30 mouse cellular contexts compared by ENCODE assay signal in genomic region chr17:4633771-4634170, GRCm38 (mm10).
DNase-seq lines count a peak whose midpoint lies in the region; TF ChIP-seq lines count a peak whose summit lies in the region.
"Had no signal": no experiment of that assay in that cellular context is flagged by ENCODE, and none has a peak within 500 bp of the region (broad histone marks: within the 10 kb centered on the region; RNA-seq: fewer than 3 reads in every experiment).

No protein-coding gene starts in this region.

- in situ Hi-C loops in CH12.LX (cut with MboI; ENCODE audit: low pct_ligation_motif_present, low pct_unique_long_range_greater_than_20kb, low sequenced_read_pairs): no loop called here

- DNase-seq in left cerebral cortex, adult 11 months (ENCODE audit: low spot score): peak; percentile 7
- no peak for DNase-seq in left cerebral cortex, postnatal 10 days (ENCODE audit: extremely low spot score in 1 of 2, low spot score in 2 of 2)
- peak; percentile 15 for DNase-seq in CH12.LX (ENCODE audit: extremely low read depth)
- peak; percentile 27 for DNase-seq in R1 (ENCODE audit: low read depth, low spot score)
- peak; percentile 26 to 39 for DNase-seq in left cerebral cortex, postnatal 14 days (ENCODE audit: low spot score in 2 of 2)
- no peak for DNase-seq in lung, adult 2 months
- DNase-seq in layer of hippocampus, adult 11-12 months (ENCODE audit: low spot score): no peak
- no peak for DNase-seq in lung, postnatal 14 days
- DNase-seq: adrenal gland, postnatal 10 days; cerebellum, adult 11 months; cerebellum, adult 9-11 months; forebrain, postnatal 0 days; gastrocnemius, postnatal 10 days; heart, postnatal 10 days; kidney, adult 11 months; kidney, postnatal 14 days; liver, embryonic 13.5 days; lung, adult 18-20 months; lung, postnatal 10 days; thymus, postnatal 4 days had no signal

- TF ChIP-seq CTCF in CH12.LX (conservative IDR thresholded peaks at IDR 0.05 in 1 of 2, IDR thresholded peaks at IDR 0.05 in 1 of 2; ENCODE audit: low read depth in 2 of 2, low read length in 2 of 2): no peak
- TF ChIP-seq CTCF in lung, adult 2 months (IDR thresholded peaks at IDR 0.05; ENCODE audit: insufficient read depth, low read length): no peak

- TF ChIP-seq POLR2A in CH12.LX (IDR thresholded peaks at IDR 0.05; ENCODE audit: low read depth, low read length): no peak
- TF ChIP-seq POLR2A in lung, adult 2 months (IDR thresholded peaks at IDR 0.05; ENCODE audit: borderline replicate concordance, extremely low read depth, low read depth, low read length): no peak

- H3K79me2 ChIP-seq in CH12.LX (replicated peaks; ENCODE audit: control insufficient read depth, extremely low read depth, insufficient read depth, poor library complexity, severe bottlenecking): no peaks in the 10 kb centered on the region

- H3K9me3 ChIP-seq in CH12.LX (replicated peaks; ENCODE audit: low read length): no peaks in the 10 kb centered on the region
- H3K9me3 ChIP-seq: embryonic facial prominence, embryonic 10.5 days; embryonic facial prominence, embryonic 15.5 days; forebrain, embryonic 12.5 days; heart, embryonic 13.5 days; hindbrain, embryonic 10.5 days; hindbrain, embryonic 15.5 days; limb, embryonic 10.5 days; limb, embryonic 15.5 days; liver, embryonic 13.5 days; neural tube, embryonic 12.5 days had no signal

- no peak for TF ChIP-seq RAD21 in CH12.LX (IDR thresholded peaks at IDR 0.05; ENCODE audit: low read depth, low read length)

- H3K9ac ChIP-seq in CH12.LX (ENCODE audit: insufficient read depth, low read depth): no peak overlapping the region
- H3K9ac ChIP-seq: embryonic facial prominence, embryonic 15.5 days; forebrain, embryonic 12.5 days; forebrain, postnatal 0 days; heart, embryonic 13.5 days; hindbrain, embryonic 15.5 days; limb, embryonic 15.5 days; liver, embryonic 13.5 days; neural tube, embryonic 12.5 days had no signal

- H3K27me3 ChIP-seq in CH12.LX (replicated peaks): no peaks in the 10 kb centered on the region
- H3K27me3 ChIP-seq: embryonic facial prominence, embryonic 15.5 days; forebrain, embryonic 12.5 days; heart, embryonic 13.5 days; hindbrain, embryonic 15.5 days; limb, embryonic 15.5 days; liver, embryonic 13.5 days; neural tube, embryonic 12.5 days had no signal

- no peak for TF ChIP-seq EP300 in CH12.LX (IDR thresholded peaks at IDR 0.05; ENCODE audit: low read length)

- H3K4me1 ChIP-seq in CH12.LX (ENCODE audit: control insufficient read depth in 1 of 2, insufficient read depth in 2 of 2): peaks cover 0 to 10% of the 10 kb centered on the region in 2 experiments; a peak in 2 of 4 replicates
- no peaks in the 10 kb centered on the region for H3K4me1 ChIP-seq in lung, adult 2 months (ENCODE audit: control insufficient read depth, insufficient read depth, low read length)
- H3K4me1 ChIP-seq: embryonic facial prominence, embryonic 10.5 days; embryonic facial prominence, embryonic 15.5 days; hindbrain, embryonic 15.5 days; limb, embryonic 10.5 days; limb, embryonic 15.5 days; liver, embryonic 13.5 days; neural tube, embryonic 12.5 days had no signal

- 0 out of 2 replicates have a peak overlapping the region, but pooled peaks have one; percentile 47 for H3K4me2 ChIP-seq in CH12.LX (ENCODE audit: insufficient read depth, low read depth, poor library complexity, severe bottlenecking)
- H3K4me2 ChIP-seq: embryonic facial prominence, embryonic 15.5 days; forebrain, embryonic 12.5 days; heart, embryonic 13.5 days; hindbrain, embryonic 15.5 days; limb, embryonic 15.5 days; liver, embryonic 13.5 days; neural tube, embryonic 12.5 days had no signal

- H3K4me3 ChIP-seq in CH12.LX (replicated peaks in 1 of 3; ENCODE audit: low read depth in 2 of 3, low read length in 2 of 3, poor library complexity in 1 of 3): no peak overlapping the region
- H3K4me3 ChIP-seq in lung, adult 2 months (replicated peaks; ENCODE audit: extremely low read depth, low read depth, low read length): no peak overlapping the region
- H3K4me3 ChIP-seq: embryonic facial prominence, embryonic 10.5 days; embryonic facial prominence, embryonic 15.5 days; forebrain, embryonic 12.5 days; heart, embryonic 13.5 days; hindbrain, embryonic 10.5 days; hindbrain, embryonic 15.5 days; limb, embryonic 10.5 days; limb, embryonic 15.5 days; liver, embryonic 13.5 days; myocyte; neural tube, embryonic 12.5 days had no signal

- 55% methylated on average over 3 of the region's 3 CpGs for WGBS in lung, adult 2 months

- intact Hi-C loops in left cerebral cortex, postnatal 10 days (cut with DNase I): no loop called here
- intact Hi-C loops in left cerebral cortex, postnatal 14 days (cut with DNase I): no loop called here

- H3K27ac ChIP-seq in CH12.LX (ENCODE audit: insufficient read depth, low read depth): no peak overlapping the region
- H3K27ac ChIP-seq: embryonic facial prominence, embryonic 10.5 days; embryonic facial prominence, embryonic 15.5 days; forebrain, embryonic 12.5 days; heart, embryonic 13.5 days; hindbrain, embryonic 10.5 days; hindbrain, embryonic 15.5 days; limb, embryonic 10.5 days; limb, embryonic 15.5 days; liver, embryonic 13.5 days; neural tube, embryonic 12.5 days had no signal

- dilution Hi-C loops in CH12.LX (cut with MboI; ENCODE audit: extremely low pct_ligation_motif_present, extremely low pct_unique_long_range_greater_than_20kb, low sequenced_read_pairs): no loop called here

- no peaks in the 10 kb centered on the region for H3K36me3 ChIP-seq in CH12.LX (replicated peaks in 1 of 2; ENCODE audit: control insufficient read depth in 1 of 2, insufficient read depth in 1 of 2, low read length in 1 of 2)
- H3K36me3 ChIP-seq: embryonic facial prominence, embryonic 10.5 days; embryonic facial prominence, embryonic 15.5 days; forebrain, embryonic 12.5 days; heart, embryonic 13.5 days; hindbrain, embryonic 10.5 days; hindbrain, embryonic 15.5 days; limb, embryonic 10.5 days; limb, embryonic 15.5 days; liver, embryonic 13.5 days; neural tube, embryonic 12.5 days had no signal

TF ChIP-seq in CH12.LX, 34 proteins besides CTCF, POLR2A, EP300 and RAD21:
- TF ChIP-seq JUND (conservative IDR thresholded peaks at IDR 0.05; ENCODE audit: low read depth, low read length): no peak
- TF ChIP-seq KAT2A (IDR thresholded peaks at IDR 0.05; ENCODE audit: insufficient replicate concordance, low read length): no peak
- TF ChIP-seq SMC3 (IDR thresholded peaks at IDR 0.05; ENCODE audit: low read depth, low read length): no peak
- TF ChIP-seq GABPA (IDR thresholded peaks at IDR 0.05; ENCODE audit: insufficient replicate concordance, low read depth, low read length): no peak
TF ChIP-seq in CH12.LX: peak in this region for 0.

Comparison
In these comparisons a context has a peak if more than half of its experiments do, and no peak if none do; other contexts are left out.
1. DNase-seq: peak in left cerebral cortex, adult 11 months (single experiment), CH12.LX (single experiment), R1 (single experiment) and left cerebral cortex, postnatal 14 days (2 of 2); none in left cerebral cortex, postnatal 10 days (0 of 2), lung, adult 2 months (single experiment), layer of hippocampus, adult 11-12 months (single experiment) and lung, postnatal 14 days (single experiment).